Mouse (Mus musculus) heart, adult 11 months (tissue): ENCODE results near the gene Lrrc57.

Experiments used
- DNase-seq: peaks from one replicate; pipeline ENCODE4 v3.0.0; 2022

Lrrc57 gene

GRCm38 (mm10) chr2:120608830-120609723 is at the start of gene Lrrc57, which contains the start of gene Haus2:
Gene Lrrc57 (minus strand): TSS chr2:120609520.
Gene Haus2 (plus strand): TSS chr2:120609383.
- DNase-seq = peak; percentile 99

GRCm38 (mm10) chr2:120658486-120658885 is 49.2 kb upstream of the Lrrc57 start:
- DNase-seq = peak; percentile 45

GRCm38 (mm10) chr2:120656711-120657110 is 47.4 kb upstream of the Lrrc57 start:
- DNase-seq = peak; percentile 76

- peak; percentile 64 for DNase-seq
Observed at GRCm38 (mm10) chr2:120655905-120656304, 46.6 kb upstream of the Lrrc57 start.

DNA sequence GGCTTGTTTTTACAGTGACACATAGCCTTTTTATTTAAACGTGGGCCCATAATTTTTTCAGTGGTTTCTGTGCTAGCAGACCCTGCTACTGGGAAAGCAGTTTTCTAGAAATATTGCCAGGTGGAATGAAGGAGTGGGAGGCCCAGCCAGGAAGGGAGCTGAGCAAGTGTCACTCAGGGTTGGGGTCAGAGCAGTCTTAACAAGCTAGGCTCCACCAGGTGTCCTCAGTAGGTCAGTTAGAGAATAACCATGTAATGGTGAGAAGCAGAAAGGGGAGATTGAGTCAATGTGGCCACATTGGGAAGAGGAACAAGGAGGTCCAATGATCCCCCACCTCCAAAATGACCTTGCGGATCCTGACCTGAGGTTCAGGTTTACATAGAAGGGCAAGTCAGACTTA is 45.4 kb upstream of the Lrrc57 start:
- DNase-seq = peak; percentile 71

DNA sequence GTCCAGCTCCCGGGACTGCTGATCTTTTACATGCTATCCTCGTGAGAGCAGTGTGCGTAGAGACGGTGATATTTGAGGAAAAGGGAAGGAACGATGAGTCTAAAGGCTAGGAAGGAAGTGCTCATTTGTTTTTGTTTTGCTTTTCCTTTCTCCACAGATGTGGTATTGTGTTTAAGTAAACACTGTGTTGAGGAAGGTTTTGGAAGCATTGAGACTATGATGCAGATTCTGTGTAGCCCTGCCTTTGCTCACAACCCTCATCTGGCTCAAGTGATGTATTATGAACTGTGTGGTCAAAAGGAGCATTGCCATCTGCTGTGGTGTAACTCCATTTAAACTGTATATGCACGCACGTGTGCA is 43.6 kb upstream of the Lrrc57 start:
- peak; percentile 89 for DNase-seq

- DNase-seq = peak; percentile 87
Observed at GRCm38 (mm10) chr2:120652256-120652924, 43.1 kb upstream of the Lrrc57 start.

GRCm38 (mm10) chr2:120646777-120647176 is 37.5 kb upstream of the Lrrc57 start:
- peak; percentile 95 for DNase-seq

DNA sequence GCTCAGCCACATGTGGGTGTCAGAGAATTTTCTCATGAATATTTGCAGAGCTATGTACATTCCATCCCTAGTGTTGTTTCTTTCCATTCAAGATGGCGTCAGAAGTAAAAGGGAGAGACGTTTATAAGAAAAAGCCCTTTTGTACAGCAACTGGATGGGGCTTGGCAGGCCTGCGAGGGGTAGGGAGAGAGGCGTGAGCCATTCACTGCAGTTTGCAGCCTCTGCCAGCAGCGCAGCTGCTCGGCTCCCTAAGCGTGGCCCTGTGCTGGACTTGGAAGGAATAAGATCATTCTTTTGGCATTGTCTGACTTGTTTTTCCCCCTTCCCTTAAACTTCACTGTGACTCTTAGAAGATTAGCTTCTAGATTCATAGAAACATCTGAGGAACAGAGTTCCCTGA is 34.5 kb upstream of the Lrrc57 start:
- DNase-seq = peak; percentile 99

DNA sequence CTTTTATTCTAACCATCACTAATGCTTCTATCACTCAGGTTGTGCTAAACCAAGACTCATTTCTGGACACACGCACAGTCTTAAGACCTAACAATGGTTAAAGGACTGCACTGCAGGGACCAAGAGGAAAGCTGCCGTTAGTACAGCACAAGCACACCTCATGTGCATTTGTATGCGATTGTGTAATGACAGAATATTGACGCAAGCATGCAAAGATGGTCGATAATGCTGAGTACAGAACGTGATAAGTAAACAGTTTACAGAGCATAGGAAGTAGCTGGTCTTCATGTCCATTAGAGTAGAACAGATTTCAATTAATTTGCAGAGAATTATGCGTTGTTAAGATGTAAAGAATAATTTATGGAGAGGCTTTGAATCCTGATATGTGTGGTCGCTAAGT is 31.5 kb upstream of the Lrrc57 start:
- DNase-seq = peak; percentile 46

- DNase-seq = peak; percentile 98
Observed at GRCm38 (mm10) chr2:120631957-120632356, 22.6 kb upstream of the Lrrc57 start.

GRCm38 (mm10) chr2:120631521-120631920 is 22.2 kb upstream of the Lrrc57 start:
- no peak for DNase-seq

DNA sequence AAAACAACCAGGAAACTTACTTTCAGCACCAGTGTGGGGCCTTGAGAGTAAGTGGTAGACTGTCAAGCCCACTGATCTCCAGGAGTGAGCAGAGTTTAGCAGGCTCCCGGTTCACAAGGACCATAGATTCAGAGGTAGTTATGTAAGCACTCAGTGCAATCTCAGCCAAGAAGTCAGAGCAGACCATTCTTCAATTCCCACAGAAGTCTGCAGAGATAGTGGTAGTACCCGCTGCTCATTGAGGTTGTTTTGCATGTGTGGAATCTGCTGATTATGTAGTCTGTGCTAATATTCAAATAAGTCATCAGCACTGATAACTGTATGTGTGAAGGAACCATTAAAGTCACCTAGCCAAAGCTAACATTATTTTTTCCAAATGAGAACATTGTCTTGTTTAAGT is 21.3 kb upstream of the Lrrc57 start:
- no peak for DNase-seq

DNA sequence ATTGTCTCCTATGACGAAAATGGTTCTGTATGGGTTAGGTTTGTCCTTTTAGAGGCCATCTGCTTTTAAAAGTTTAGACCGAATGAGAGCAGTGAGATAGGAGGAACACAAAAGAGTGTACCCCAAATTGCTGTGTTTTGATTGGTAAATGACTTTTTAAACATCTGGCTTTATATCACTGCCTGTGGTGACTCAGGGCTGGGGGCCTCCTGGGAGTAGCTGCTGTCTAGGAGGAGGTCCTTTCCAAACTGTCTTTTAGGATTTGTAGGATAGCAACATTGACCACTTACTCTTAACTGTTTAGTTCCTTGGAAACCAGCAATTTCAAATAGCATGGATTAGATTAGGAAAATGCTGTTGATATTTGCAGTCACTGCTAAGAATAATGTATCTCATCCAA is 20.9 kb upstream of the Lrrc57 start:
- DNase-seq = peak; percentile 94

DNA sequence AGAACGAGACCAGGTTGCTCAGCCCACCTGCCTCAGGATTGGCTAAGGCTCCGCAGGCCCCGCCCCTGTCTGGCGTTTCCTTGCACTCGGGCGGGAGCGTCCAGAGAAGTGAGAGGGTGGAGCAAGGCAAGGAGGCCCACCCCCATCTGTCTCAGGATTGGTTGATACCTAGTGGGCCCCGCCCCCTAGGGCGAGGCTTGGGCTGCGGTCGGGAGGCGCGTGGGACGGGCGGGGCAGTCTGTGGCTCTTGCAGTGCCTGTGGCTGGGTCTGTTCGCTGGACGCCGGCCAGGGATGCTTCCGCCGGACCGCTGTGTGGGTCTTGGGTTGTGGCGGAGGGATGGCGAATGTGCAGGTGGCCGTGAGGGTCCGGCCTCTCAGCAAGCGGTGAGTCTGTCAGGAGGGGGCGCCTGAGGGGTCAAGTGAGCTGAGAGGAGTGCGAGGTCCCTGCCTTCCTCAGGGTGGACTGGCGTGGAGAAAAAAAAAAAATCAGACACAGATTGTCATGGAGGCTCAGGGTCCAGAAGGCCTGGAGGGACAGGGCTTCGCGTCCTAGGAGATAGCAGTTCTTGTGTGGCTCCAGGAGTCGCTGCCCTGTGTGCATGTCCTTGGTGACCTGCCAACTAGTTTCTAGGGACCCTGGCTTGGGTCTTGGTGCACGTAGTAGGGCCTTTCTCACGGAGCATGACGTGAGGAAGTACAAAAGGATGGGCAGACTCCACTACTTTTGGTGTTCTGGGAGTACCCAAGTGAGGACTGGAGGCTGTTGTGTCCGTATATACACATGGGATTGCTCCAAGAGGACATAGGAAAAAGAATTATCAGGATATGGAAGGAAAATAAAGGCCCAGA is 19.8 kb upstream of the Lrrc57 start, which contains the start of gene Stard9:
TSS of gene Stard9 (plus strand) at position 236 of the 850 bp plus-strand sequence.
- DNase-seq = peak; percentile 100

GRCm38 (mm10) chr2:120628076-120628865 is 19.0 kb upstream of the Lrrc57 start:
- no peak for DNase-seq

DNA sequence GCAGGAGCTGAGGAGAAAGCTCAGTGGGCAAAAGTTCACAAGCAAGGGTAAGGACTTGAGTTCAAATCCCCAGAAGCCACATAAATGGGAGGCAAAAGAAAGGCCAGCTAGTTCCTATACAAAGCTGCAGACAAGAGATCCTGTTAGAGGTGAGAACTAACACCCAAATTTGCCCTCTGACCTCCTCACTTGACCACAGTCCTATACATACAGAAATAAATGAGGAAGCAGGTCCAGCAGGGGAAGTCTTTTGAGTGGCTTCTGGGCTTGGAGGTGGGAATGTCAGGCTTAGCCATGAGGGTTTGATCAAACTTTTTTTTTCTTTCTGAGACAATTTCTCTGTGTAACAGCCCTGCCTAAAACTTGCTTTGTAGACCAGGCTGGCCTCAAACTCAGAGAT is 13.6 kb upstream of the Lrrc57 start:
- DNase-seq = no peak

GRCm38 (mm10) chr2:120619538-120619937 is 10.2 kb upstream of the Lrrc57 start:
- DNase-seq = no peak

DNA sequence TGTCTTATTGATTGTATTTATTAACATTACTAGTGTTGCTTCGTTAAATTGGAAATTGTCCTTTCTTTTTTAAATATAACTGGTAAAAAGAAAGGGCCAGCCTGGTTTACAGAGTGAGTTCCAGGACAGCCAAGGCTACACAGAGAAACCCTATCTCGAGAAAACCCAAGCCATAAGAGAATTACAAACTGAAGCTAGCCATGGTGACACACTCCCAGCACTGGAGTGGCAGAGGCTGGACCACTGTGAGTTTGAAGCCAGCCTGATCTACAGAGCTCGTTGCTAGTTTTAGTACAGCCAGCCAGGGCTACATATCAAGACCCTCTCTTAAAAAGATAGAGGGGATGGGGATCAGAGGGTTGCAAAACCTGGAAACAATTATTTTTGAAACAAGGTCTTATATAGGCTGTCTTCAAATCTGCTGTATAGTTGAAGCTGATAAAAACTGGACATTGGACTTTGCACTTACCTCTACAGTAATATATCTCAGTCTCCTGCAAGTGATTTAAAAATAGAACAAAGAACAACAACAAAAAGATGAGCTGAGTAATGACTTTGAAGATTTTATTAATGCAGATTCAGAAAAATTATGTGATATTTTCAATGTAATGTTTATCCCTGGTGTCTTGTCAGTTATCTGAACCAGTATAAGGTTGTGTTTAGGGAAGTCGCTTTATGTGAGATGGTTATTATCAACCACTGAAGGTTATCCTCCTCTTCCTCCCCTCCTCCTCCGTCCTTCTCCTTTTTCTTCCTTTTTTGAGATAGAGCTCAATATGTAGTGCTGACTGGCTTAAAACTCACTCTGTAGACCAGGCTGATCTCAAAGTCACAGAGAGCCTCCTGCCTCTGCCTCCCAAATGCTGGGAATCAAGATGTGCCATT is 7.2 kb upstream of the Lrrc57 start:
- DNase-seq = no peak

DNA sequence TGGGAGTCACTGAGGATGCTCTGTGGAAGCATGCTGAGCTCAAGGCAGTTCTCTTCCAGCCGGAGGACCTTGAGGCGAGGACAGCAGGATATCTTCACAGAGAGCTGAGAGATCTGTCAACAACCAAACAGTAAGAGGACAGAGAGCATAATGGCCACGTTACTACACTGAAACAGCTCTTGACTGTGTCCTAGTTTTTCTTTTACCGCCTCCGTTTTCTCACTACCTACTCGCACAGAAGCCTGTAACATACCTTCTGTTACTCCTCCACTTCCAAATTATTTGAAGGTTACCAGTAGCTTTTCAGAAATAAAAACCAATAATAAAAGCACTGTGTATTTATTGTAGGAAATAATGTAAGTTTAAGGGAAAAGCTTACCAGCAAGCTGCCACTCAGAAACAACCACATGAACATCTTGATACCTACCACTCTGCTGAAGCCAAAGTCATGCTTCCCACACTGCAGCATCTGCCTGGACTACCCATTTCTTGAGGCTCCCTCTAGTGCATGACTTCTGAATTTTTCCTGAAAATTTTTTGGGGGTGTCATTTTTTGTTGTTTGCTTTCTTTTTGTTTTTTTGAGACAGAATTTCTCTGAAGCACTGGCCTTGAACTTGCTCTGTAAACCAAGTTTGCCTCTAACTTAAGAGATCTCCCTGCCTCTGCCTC is 3.2 kb downstream of the Lrrc57 start:
- DNase-seq = no peak

DNA sequence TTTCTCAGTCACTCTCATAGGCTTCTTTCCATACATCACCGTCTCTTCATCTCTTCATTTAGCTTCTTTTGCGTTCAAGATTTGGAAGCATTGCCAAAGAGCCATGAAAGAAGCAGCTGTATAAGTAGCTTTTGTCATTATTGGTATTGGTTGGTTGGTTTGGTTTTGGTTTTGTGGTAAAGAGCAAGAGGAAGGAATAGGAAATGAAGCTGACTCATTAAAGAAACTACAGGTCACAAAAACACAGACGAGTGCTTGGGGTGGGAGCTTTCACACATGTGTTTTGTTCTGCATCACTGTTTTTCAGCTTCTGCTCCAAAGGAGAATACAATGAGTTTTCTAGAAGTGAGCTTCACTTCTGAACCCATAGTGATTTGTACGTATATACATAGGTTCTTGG is 9.8 kb downstream of the Lrrc57 start:
- DNase-seq = no peak
